Mouse (Mus musculus) E14TG2a.4 (cell line): ENCODE measurements around the gene Cfap20.

Experiments
- CTCF ChIP-seq: conservative IDR thresholded peaks from 2 replicates; pipeline ENCODE4 v1.5.1; 2014; ENCODE audit warnings: low read length
- NANOG ChIP-seq: IDR thresholded peaks from 2 replicates; pipeline ENCODE4 v1.6.1; 2014; ENCODE audit warnings: borderline replicate concordance, low read length, mixed read lengths

DNA sequence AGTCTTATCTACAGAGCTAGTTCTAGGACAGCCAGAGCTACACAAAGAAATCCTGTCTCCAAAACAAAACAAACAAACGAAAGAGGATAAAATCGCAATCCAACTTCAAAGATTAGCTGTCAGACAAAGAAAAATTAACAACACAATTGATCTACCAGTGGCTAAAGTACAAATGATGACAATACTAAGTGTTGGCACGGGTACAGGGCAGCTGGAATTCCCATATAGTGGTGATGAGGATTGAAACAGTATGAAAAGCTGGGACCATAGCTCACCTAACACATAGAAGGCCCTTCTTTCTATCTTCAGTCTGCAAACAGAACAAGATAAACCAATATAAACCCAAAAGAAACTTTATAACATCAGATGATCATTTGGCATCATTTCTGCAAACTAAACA lies 53.1 kb downstream of the Cfap20 start:
- no peak for TF ChIP-seq CTCF
- no peak for TF ChIP-seq NANOG
